Mouse (Mus musculus) olfactory bulb, adult 2 months (tissue): ENCODE data around the gene Siah3.

ENCODE experiments used
- CTCF ChIP-seq: fragments of 200-500 bp; IDR thresholded peaks from 2 replicates; pipeline ENCODE4 v1.5.1; 2012; ENCODE audit warnings: low read depth, mild to moderate bottlenecking, low read length, moderate library complexity; ENCODE audit not compliant: insufficient read depth
- POLR2A ChIP-seq: fragments of 200-500 bp; IDR thresholded peaks from 2 replicates; pipeline ENCODE4 v1.6.1; 2012; ENCODE audit warnings: mild to moderate bottlenecking, low read depth, low read length, moderate library complexity; ENCODE audit not compliant: insufficient read depth

- TF ChIP-seq CTCF (no peak), POLR2A (no peak)
Measured at GRCm38 (mm10) chr14:75566303-75566702, 110.5 kb downstream of the Siah3 start.
